Mouse (Mus musculus): ENCODE data around the gene Olfr889.
"Not testable (repeated sequence)": the region's sequence is repeated elsewhere in the genome, so short reads cannot be mapped to it uniquely, and the experiment has no call there.

Olfr889 gene

GRCm38 (mm10) chr9:38114898-38115297 is at the start of gene Olfr889:
TSS of gene Olfr889 (plus strand) at chr9:38115198.
- no peak for DNase-seq (ENCODE audit: inconsistent ontology term)

- DNase-seq (ENCODE audit: inconsistent ontology term) = no peak
These were observed 31.2 kb upstream of the Olfr889 start, which contains the start of gene Olfr887 for GRCm38 (mm10) chr9:38083772-38084171. TSS of gene Olfr887 (plus strand) at chr9:38084072.

GRCm38 (mm10) chr9:38107828-38108227 is 7.2 kb upstream of the Olfr889 start, which contains the start of gene Olfr888:
TSS of gene Olfr888 (plus strand) at chr9:38108128.
- no peak for DNase-seq (ENCODE audit: inconsistent ontology term)

GRCm38 (mm10) chr9:38142217-38142616 is 27.2 kb downstream of the Olfr889 start, which contains the start of gene Olfr890:
TSS of gene Olfr890 (plus strand) at chr9:38142517.
- DNase-seq (ENCODE audit: inconsistent ontology term) = no peak

- not testable (repeated sequence) for DNase-seq (ENCODE audit: inconsistent ontology term)
These were observed 53.3 kb downstream of the Olfr889 start for GRCm38 (mm10) chr9:38168341-38168740.
